Mouse (Mus musculus): ENCODE measurements around the gene Pnpla7.

Pnpla7 gene

DNA sequence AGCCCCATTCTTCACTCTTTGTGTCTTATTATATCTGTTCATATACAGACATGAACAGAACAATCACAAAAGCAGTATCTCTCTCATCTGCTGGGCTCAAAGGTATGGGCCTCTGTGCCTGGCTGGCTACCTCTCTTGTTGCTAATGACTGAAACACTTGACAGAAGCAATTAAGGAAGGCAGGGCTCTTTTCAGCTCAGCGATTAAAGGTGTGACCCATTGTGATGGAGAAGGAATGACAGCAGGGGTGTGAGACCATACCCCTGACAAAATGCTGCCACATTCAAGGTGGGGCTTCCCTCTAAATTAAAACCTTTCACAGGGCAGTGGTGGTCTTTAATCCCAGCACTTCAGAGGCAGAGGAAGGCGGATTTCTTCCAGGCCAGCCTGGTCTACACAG, 11.9 kb downstream of the Pnpla7 start:
- no peak for DNase-seq (ENCODE audit: low read depth, low spot score)

DNA sequence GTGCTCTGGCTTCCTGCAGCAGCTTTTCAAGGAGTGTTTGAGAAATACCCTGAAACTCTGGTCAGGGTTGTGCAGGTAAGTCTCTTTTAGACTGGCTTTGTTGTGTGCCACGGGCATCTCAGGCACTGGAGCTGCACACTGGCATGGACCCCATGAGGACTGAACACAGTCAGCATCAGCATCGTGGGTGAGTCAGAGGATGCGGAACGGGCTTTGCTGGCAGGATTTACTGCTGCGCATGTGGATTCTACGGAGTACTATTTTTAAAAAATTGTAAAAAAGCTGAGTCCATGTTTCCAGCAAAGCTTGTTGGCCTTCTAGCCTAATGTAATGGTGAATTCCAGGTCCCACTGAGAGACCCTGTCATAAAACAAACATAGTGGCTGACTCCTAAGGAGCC, 19.5 kb downstream of the Pnpla7 start:
- DNase-seq (ENCODE audit: low read depth, low spot score), result no peak

DNA sequence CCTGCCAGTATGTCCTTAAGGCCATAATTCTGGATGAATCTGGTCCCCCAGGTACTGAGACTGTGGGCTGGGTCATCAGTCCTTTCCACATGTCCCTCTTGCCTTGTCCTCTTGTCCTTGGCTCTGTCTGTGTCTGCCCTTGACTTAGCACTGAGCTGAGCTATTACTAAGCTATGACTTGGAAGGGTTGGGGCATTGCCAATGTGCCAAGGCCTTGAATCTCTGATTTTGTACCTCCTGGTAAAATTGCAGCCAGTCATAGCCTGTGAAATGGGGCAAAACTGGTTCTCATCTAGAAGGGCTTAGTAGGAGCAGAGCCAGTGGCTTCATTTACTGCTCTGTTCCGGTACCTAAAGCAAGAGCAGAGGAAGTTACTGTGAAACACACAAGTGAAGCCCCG, 20.6 kb downstream of the Pnpla7 start:
- no peak for DNase-seq (ENCODE audit: low read depth, low spot score)

DNA sequence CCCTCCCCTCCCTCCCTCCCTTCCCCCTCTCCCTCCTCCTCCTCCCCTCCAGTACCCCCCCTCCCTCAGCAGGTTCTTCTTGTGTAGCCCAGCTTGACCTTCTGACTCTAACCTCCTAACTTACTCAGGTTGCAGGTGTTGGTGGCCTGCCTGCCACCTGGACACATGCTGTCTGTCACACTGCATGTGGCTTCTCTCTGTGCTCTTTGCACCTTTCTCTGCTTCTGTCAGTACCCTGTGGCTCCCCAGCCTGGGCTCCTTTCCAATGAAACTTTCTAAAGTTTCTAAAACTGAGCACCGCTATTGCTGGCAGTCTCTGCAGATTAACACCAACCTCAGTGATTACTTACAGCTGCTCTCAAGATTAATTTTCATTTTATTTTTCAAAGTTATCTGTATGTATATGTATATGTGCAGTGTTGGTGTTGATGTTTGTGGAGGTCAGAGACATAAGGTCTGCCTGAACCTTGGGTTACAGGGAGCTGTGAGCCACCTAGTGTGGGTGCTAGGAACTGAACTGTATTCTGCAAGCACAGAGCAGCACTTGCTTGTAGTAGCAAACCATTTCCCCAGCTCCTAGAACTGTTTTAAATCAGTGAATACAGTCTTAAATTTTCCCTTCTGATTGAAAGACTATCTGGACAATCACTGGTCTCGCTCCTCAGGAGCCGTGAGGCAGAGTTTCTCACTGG, 24.9 kb downstream of the Pnpla7 start:
- DNase-seq (ENCODE audit: low read depth, low spot score), result no peak

DNA sequence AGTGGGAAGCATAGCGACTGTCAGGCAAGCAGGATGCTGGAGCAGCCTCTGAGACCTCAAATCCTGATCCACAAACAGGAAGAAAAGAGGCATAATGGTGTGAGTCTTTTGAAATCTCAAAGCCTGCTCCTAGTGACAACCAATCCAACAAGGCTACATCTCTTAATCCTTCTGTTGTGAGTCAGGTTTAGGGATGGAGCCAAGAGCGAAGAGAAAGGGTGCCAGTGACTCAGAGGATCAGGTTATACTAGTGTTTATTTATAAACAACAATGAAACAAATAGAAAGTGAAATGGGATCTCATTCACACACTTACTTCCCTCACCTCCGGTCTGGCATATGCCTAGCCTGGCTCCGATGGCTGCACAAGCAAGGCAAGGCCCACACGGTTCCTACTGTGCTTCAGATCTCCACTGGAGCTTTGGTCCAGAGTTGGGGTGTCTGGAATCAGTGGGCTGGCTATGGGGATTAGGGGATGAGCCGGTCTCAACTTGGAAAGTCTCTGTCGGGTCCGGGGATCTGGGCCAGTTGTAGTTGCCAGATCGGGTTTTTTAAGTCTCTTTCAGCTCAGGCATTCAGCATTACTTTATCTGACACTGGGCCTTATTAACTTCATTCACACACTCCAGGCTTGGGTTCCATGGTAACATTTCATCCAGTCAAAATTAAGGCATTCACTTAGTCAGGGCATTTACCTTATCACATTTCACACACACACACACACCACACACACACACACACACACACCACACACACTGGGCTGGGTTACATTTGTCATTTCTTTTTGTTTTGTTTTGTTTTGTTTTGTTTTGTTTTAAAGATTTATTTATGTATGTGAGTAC, 28.3 kb downstream of the Pnpla7 start:
- DNase-seq (ENCODE audit: low read depth, low spot score), result no peak

DNA sequence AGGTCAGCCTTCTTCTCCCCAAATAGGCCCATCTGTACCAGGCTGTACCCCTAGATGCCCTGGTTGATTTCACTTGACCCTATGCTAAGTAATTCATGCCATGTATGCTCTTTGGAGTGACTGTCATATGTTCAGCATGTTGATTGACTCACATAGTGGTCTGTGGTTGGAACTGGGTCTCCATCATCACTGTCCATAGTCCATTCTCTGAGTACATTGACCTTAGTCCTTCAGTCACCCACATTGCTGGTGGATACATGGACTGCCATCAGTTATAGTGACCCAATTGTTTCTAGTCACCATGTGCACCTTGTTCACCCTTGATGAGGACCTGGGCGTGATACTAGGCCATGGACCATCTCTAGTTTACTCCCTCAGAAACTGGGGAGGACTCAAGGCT, 30.9 kb downstream of the Pnpla7 start:
- DNase-seq (ENCODE audit: low read depth, low spot score), result no peak

DNA sequence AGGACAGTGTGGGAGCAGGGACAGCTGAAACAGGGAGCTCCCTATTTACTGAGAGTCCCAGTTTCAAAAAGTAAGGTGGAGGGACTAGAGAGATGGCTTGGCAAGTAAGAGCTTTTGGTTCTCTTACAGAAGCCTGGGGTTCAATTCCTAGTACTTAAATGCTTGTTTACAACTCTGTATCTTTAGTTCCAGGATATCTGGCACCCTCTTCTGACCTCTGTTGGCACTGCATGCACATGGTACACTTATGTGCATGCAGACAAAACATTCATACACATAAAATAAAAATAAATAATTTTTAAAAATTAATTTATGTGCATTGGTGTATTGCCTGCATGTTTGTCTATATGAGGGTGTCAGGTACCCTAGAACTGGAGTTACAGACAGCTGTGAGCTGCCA, 32.4 kb downstream of the Pnpla7 start:
- no peak for DNase-seq (ENCODE audit: low read depth, low spot score)

DNA sequence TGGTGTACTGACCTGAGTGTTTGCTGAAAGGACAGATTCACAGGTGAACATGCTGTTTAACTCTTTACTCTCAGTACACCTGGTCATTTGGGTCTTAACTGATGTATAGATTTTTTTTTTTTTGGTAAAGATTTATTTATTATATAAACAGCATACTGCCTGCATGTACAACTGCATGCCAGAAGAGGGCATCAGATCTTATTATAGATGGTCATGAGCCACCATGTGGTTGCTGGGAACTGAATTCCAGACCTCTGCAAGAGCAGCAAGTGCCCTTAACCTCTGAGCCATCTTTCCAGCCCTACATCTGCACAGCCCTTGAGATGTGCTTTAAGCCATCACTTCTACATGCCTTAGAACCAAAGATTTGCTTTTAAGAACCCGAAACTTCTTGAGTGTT, 46.8 kb downstream of the Pnpla7 start:
- no peak for DNase-seq (ENCODE audit: low read depth, low spot score)

DNA sequence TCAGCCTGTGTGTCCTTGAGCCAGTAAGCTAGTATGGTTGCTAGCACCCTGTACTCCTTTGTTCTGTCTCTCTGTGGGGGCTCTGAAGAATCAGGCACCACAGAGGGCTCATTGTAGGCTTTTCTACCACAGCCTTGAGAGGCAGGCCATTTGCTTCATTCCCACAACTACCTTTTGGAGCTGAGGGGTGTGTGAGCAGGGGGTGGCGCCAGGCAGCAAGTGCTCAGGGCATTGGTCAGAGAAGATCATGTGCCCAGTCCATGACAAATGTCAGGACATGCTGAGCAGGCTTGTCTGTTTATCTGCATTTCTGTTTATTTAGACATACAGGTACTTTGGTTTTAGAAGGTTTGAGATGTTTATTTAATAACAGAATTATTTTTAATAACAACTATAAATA, 49.3 kb downstream of the Pnpla7 start:
- no peak for DNase-seq (ENCODE audit: low read depth, low spot score)

DNA sequence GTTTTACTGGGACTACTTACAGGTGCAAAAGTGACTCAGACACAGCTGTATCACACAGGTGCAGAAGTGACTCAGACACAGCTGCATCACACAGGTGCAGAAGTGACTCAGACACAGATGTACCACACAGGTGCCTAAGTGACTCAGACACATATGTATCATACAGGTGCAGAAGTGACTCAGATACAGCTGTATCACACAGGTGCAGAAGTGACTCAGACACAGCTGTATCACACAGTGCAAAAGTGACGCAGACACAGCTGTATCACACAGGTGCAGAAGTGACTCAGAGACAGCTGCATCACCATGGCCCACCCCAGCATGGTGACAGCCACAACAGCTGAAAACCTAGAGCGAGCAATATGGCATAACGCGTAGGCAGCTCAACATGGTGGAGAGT, 59.2 kb downstream of the Pnpla7 start:
- no peak for DNase-seq (ENCODE audit: low read depth, low spot score)

DNA sequence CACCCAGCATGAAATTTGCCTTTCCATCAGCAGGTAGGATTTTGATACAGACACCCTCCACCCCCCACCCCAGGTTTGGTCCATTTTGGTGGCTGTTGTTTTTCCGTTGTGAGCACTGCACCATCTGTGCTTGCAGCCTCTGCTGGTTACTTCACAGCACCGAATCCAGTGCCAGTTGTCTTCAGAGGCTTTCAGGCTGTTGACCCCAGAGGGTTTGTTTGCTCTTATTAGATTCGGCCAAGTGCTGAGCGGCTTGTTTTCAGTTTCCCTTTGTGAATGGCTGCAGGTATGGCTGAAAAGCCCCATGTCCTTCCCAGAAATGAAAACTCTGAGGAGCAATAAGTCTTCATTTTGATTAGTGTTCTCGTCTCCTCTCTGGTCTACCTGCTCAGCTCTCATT, 64.3 kb downstream of the Pnpla7 start:
- DNase-seq (ENCODE audit: low read depth, low spot score), result no peak

DNA sequence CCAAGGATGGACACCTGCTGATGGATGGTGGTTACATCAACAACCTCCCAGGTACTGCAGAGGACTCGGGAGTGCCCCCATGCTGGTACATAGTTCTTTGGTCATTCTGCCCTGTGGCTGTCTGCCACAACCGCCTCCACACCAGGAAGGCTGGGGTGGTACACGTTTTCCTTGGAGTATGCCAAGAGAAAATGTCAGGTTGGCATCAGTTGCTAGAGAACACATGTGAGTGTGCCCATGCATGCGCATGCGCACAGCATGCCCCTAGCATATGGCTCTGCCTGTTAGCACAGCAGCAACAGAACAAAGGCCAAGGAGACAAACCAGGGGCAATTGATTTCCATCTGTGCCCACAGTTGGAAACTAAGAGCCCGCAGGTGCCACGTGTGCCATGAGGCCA, 75.1 kb downstream of the Pnpla7 start:
- DNase-seq (ENCODE audit: low read depth, low spot score), result no peak

DNA sequence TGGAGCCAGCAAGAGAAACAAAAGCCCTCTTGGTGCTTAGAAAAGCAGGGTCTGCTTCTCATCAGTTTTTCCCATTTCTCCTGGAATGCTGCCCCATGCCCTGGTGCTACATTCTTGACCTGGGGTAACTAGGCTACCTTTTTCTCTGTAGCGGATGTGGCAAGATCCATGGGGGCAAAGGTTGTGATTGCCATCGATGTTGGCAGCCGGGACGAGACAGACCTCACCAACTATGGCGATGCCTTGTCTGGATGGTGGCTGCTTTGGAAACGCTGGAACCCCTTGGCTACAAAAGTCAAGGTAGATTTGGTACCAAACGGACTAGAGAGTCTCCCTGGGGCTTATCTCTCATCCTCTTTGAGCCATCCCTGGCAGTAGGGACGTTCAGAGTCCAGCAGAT, 75.6 kb downstream of the Pnpla7 start:
- DNase-seq (ENCODE audit: low read depth, low spot score), result no peak

DNA sequence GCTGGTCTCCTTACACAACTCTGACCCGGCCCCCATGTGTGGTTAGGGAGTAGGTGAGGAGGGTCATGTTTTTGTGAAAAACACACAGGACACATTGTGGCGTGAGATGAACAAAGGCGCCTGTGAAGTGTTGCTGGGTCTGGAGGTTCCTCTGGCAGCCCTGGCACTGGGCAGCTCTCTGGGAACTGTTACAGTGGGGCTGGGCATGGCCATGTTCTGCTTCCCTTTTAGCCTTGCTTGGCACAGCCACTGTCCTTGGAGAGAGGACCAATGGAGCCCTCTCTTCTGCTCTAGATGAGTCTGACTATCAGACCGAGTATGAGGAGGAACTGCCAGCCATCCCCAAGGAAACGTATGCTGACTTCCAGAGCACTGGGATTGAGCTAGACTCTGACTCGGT, 77.3 kb downstream of the Pnpla7 start:
- DNase-seq (ENCODE audit: low read depth, low spot score), result no peak

DNA sequence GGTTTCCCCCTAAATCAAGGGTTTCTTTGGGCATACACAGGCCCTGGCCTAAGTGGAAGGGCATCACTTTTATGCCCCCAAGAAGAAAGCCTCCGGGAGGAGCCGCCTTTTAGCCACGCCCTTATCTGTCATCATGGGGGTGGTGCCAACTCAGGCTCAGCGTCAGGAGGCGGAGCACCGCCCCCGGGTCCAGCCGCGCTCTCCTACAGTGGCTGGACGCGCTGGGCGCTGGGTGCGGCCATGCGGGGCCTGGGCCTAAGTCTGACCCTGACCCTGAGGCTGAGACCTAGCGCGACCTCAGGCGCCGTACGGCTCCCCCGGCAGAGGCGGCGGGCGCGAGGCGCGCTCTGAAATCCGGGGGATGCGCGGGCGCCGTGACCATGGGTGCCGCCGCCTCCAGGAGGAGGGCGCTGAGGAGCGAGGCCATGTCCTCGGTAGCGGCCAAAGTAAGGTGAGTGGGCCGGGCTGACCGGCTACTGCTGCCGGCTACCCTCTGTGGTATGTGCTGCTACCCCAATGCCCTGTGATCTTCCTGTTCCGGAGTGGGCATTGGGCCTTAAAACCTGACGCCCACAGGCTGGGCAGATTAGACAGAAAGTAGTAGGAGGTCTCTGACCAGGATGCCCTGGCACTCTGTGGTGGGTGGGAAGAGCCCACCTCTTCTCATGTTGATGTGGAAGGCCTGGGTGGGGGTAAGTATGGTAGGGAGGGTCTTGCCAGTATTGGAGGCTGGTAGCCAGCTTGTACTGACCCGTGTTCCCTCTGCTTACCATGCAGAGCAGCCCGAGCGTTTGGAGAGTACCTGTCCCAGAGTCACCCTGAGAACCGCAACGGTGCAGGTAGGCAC, 78.6 kb downstream of the Pnpla7 start, which contains the start of gene Nsmf:
Nsmf (plus strand) TSS at position 135 of the 847 bp plus-strand sequence.
- DNase-seq (ENCODE audit: low read depth, low spot score), result no peak

DNA sequence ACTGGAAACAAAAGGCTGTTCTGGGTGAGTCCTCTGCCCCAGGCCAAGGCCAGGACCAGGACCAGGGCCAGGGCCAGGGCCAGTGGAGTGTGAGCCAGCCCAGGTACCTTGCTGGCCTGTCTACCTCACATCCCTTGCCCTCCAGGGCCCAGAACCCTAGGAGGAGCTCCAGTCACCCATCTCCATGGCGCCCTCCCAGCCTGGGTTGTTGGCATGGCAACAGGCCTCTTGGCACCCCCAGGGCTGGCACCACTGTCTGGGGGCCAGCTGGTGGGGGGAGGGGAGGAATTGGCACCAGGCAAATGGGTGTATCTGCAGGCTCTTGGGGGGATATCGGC, 79.2 kb downstream of the Pnpla7 start:
- DNase-seq (ENCODE audit: low read depth, low spot score), result no peak

DNA sequence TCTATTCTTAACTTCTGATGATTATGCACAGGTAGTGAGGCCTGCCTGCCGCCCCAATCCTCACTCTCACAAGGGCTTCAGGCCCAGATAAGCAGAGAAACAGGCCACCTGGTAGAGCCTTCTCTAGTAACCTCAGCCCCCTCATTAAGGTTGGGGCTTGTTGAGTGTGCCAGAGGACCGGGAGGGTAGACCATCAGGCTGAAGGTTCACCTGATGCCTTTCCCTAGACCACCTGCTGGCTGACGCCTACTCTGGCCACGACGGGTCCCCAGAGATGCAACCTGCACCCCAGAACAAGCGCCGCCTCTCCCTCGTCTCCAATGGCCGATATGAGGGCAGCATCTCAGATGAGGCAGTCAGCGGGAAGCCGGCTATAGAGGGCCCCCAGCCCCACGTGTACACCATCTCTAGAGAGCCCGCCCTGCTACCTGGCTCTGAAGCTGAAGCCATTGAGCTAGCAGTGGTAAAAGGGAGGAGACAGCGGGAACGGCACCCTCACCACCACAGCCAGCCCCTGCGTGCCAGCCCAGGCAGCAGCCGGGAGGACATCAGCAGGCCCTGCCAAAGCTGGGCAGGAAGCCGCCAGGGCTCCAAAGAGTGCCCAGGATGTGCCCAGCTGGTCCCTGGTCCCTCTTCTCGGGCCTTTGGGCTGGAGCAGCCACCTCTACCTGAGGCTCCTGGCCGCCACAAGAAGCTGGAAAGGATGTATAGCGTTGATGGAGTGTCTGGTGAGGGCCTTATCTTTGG, 79.7 kb downstream of the Pnpla7 start:
- DNase-seq (ENCODE audit: low read depth, low spot score), result no peak

DNA sequence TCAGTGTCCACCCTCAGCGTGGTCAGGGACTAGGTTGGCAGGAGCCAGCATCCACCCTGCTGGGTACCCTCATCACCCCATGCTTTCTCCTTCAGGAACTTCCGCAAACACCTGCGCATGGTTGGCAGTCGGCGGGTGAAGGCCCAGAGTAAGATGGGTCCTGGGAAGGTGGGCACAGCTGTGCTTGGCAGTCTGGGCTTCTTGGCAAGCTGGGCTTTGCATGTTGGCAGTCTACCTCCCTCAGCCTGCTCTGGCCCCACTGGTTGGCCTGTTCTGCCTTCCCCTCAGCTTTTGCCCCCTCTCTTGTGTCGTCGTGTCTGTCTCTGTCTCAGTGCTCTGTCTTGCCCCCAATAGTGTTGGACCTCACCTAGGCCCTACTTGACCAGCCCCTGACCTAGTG, 83.1 kb downstream of the Pnpla7 start:
- DNase-seq (ENCODE audit: low read depth, low spot score), result no peak

DNA sequence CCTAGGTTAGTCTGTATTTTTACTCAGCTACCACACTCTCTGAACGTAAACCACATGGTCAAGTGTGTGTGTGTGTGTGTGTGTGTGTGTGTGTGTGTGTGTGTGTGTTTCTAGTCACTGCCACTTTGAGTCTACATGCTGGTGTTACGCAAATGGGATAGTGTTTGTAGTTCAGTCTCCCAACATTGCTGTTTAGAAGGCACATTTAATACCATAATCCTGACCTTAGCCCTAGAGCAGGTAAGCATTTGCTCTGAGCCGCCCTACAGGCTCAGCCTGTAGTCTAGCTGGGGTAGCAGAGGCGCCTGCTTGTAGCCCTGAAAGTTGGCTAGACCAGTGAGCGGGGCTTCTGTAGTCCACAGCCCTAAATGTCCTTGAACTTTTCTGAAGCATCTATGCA, 87.7 kb downstream of the Pnpla7 start:
- no peak for DNase-seq (ENCODE audit: low read depth, low spot score)

DNA sequence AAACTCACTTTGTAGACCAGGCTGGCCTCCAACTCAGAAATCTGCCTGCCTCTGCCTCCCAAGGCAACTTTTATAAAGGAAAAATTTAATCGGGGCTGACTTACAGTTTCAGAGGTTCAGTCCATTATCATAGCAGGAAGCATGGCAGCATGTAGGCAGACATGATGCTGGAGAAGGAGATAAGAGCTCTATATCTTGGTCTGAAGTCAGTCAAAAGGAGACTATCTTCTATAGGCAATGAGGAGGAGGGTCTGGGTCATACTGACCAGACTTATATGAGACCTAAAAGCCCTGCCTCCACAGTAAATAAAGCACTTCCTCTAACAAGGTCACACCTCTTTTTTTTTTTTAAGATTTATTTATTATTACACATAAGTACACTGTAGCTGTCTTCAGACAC, 88.5 kb downstream of the Pnpla7 start:
- DNase-seq (ENCODE audit: low read depth, low spot score), result no peak

DNA sequence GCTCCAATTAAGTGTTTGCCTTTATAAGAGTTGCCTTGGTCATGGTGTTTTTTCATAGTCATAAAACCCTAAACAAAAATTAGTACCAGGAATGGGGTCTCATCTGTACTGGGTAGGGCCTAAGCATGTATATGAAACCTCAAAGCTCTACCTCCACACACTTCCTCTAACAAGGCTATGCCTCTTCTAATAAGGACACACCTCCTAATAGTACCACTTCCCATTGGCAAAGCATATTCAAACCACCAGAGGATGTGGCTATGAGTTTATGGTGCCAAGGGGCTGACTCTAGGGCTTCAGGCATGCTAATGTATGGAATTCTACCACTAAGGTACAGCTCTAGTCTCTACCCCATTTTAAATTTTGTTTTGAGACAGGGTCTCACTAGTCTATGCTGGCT, 89.7 kb downstream of the Pnpla7 start:
- no peak for DNase-seq (ENCODE audit: low read depth, low spot score)

DNA sequence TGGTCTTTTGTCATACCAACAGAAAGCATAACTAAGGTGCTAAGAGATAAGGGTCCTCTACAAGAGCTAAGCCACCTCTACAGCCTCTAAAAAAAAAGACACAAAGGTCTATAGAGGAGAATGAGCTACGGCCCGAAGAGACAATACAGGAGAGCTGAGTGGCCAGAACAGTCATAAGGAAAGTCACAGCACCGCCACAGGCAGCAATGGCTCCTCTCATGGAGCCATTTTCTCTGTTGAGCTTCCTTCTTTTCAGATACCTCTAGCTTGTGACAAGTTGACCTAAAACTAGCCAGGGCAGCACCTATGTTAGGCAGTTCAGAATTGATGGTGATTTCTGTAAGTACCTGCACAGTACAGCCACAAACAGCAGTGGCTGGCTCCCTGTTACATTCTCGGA, 90.7 kb downstream of the Pnpla7 start:
- no peak for DNase-seq (ENCODE audit: low read depth, low spot score)
